Mouse (Mus musculus) E14TG2a.4 (cell line): Measurements from ENCODE around the gene Cyp4a31.
"Not testable (repeated sequence)": the region's sequence is repeated elsewhere in the genome, so short reads cannot be mapped to it uniquely, and the experiment has no call there.

Experiments
- H3K27me3 ChIP-seq: 2 replicates; pipeline ENCODE4 v1.6.1; 2014; ENCODE audit warnings: low read length, control low read depth; ENCODE audit not compliant: insufficient read depth
- H3K36me3 ChIP-seq: 2 replicates; pipeline ENCODE4 v1.6.1; 2014; ENCODE audit warnings: low read length, control low read depth; ENCODE audit not compliant: insufficient read depth
- H3K4me1 ChIP-seq: replicated peaks from 2 replicates; pipeline ENCODE4 v1.6.1; 2014; ENCODE audit warnings: low read depth, low read length, control low read depth
- H3K4me3 ChIP-seq: replicated peaks from 2 replicates; pipeline ENCODE4 v1.5.1; 2014; ENCODE audit warnings: mild to moderate bottlenecking, low read length
- H3K9me3 ChIP-seq: 2 replicates; pipeline ENCODE4 v1.6.1; 2014; ENCODE audit warnings: low read length, control low read depth
- CTCF ChIP-seq: conservative IDR thresholded peaks from 2 replicates; pipeline ENCODE4 v1.5.1; 2014; ENCODE audit warnings: low read length
- NANOG ChIP-seq: IDR thresholded peaks from 2 replicates; pipeline ENCODE4 v1.6.1; 2014; ENCODE audit warnings: borderline replicate concordance, low read length, mixed read lengths
- POU5F1 ChIP-seq: IDR thresholded peaks from 2 replicates; pipeline ENCODE4 v1.6.1; 2014; ENCODE audit warnings: low read length, borderline replicate concordance

The Cyp4a31 gene

DNA sequence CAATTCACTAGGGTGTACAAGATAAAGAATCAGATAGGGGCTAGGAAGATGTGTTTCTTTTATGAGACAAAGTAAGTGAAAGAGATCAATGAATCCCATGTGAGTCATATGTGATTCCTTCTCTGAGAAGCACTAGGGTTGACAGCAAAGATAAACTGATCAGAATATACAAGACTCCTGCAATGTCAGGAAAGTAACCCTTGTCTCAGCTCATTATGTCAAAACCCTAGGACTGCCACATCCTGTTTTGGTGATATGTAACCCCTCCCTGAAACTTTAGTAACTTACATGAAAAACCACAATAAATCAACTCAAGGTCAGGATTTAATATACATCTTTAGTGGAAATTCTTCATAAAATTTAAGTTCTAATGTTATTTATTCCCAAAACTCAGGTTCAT, 50.6 kb downstream of the Cyp4a31 start:
- no peak for TF ChIP-seq POU5F1
- no peak for TF ChIP-seq NANOG
- TF ChIP-seq CTCF, result no peak
- Histone ChIP-seq H3K36me3 (no peaks in the 10 kb centered on the region), H3K4me3 (no peak overlapping the region), H3K9me3 (peaks cover 1% of the 10 kb centered on the region), H3K27me3 (no peaks in the 10 kb centered on the region), H3K4me1 (no peaks in the 10 kb centered on the region)

DNA sequence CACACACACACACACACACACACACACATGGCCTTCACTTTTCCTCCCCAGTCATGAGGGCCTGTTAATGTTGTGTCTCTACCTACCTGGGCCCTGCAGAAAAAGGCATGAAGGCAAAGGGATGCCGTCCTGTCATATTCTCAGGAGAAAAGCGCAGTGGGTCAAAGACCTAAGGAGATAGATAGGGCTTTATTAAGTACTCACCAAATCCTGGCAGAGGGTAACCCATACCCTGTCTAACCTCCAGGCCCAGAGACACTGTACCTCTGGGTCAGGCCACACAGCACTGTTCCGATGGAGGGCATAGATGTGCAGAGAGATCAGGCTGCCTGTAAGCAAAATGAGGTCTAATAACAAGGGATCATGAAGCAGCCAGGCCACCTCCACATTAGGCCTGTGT, 62.1 kb downstream of the Cyp4a31 start:
- H3K27me3 ChIP-seq, H3K4me1 ChIP-seq, H3K36me3 ChIP-seq, H3K4me3 ChIP-seq, H3K9me3 ChIP-seq: not testable (repeated sequence)
